Mouse (Mus musculus): ENCODE data around the gene Gm17027.
"Not testable (repeated sequence)": the region's sequence is repeated elsewhere in the genome, so short reads cannot be mapped to it uniquely, and the experiment has no call there.

GRCm38 (mm10) chr14:42134571-42134970 lies 27.9 kb downstream of the Gm17027 start:
- TF ChIP-seq POLR2A, CTCF (IDR thresholded peaks at IDR 0.05; ENCODE audit: insufficient read depth, low read depth, low read length): not testable (repeated sequence)

Measured in olfactory bulb, adult 2 months (tissue).